Mouse (Mus musculus) heart, embryonic 15.5 days (tissue): ENCODE measurements around the gene Ccdc97. TPM values are rescaled to one million over a fixed set of nuclear protein-coding genes. Genes with fewer than 3 reads are reported as not detected.

Experiments
- polyA plus RNA-seq: library from polyadenylated mRNA; unstranded; fragments of >200 nt; fragmentation: Nextera tagmentation; extraction: Ambion mirVana; gene quantifications from 2 replicates; pipeline ENCODE4 v1.2.1, GENCODE M21; 2015

Gene Ccdc97
- polyA plus RNA-seq, 1 experiment from 2014 or later = 17.6 TPM

Other genes starting within 250 kb of the Ccdc97 start
- gene Ceacam1, start 241.5 kb downstream of the Ccdc97 start, polyA plus RNA-seq = 3.0 and 4.4 TPM in 2 replicates
- not detected in 2 replicates for gene Ceacam2, start 179.2 kb downstream of the Ccdc97 start, polyA plus RNA-seq
- not detected in 2 replicates for gene Erich4, start 103.2 kb downstream of the Ccdc97 start, polyA plus RNA-seq
- 55.3 and 61.5 TPM in 2 replicates for gene Dmac2, start 99.7 kb downstream of the Ccdc97 start, polyA plus RNA-seq
- gene B3gnt8, start 92.4 kb downstream of the Ccdc97 start, polyA plus RNA-seq = 6.9 and 9.7 TPM in 2 replicates
- gene Bckdha, start 60.1 kb downstream of the Ccdc97 start, polyA plus RNA-seq = 58.5 and 68.9 TPM in 2 replicates
- 30.3 and 45.7 TPM in 2 replicates for gene Exosc5, start 59.9 kb downstream of the Ccdc97 start, polyA plus RNA-seq
- 1.8 and 2.2 TPM in 2 replicates for gene Tmem91, start 43.9 kb downstream of the Ccdc97 start, polyA plus RNA-seq
- gene B9d2, start 38.3 kb downstream of the Ccdc97 start, polyA plus RNA-seq = 24.5 and 30.9 TPM in 2 replicates
- 3.2 and 4.6 TPM in 2 replicates for gene Tgfb1, start 32.1 kb downstream of the Ccdc97 start, polyA plus RNA-seq
- gene Hnrnpul1, start 35.7 kb upstream of the Ccdc97 start, polyA plus RNA-seq = 35.4 and 39.9 TPM in 2 replicates
- gene Axl, start 69.6 kb upstream of the Ccdc97 start, polyA plus RNA-seq = 49.1 and 65.3 TPM in 2 replicates
- gene Cyp2s1, start 97.8 kb upstream of the Ccdc97 start, polyA plus RNA-seq = 3.3 and 5.1 TPM in 2 replicates
- gene Cyp2b10, start 178.5 kb upstream of the Ccdc97 start, polyA plus RNA-seq = not detected in 2 replicates